Mouse (Mus musculus) small intestine, adult 2 months (tissue): ENCODE results near the gene Cabp4. TPM values are rescaled to one million over a fixed set of nuclear protein-coding genes. Genes with fewer than 3 reads are reported as not detected.

Experiments
- H3K27ac ChIP-seq: fragments of 200-500 bp; 2 replicates; pipeline ENCODE4 v1.5.1; 2012; ENCODE audit warnings: low read depth, low read length, control low read depth, inconsistent platforms; ENCODE audit not compliant: insufficient read depth
- H3K27me3 ChIP-seq: fragments of 200-500 bp; 2 replicates; pipeline ENCODE4 v1.6.1; 2012; ENCODE audit warnings: mild to moderate bottlenecking, moderate library complexity, low read length, inconsistent platforms; ENCODE audit not compliant: control insufficient read depth, insufficient read depth
- H3K36me3 ChIP-seq: fragments of 200-500 bp; 2 replicates; pipeline ENCODE4 v1.6.1; 2012; ENCODE audit warnings: mild to moderate bottlenecking, low read length, control low read depth, inconsistent platforms; ENCODE audit not compliant: control insufficient read depth, insufficient read depth
- H3K4me1 ChIP-seq: fragments of 200-500 bp; 2 replicates; pipeline ENCODE4 v1.6.1; 2012; ENCODE audit warnings: low read length, inconsistent platforms, mixed read lengths; ENCODE audit not compliant: control insufficient read depth, insufficient read depth, insufficient read length
- H3K4me3 ChIP-seq: fragments of 200-500 bp; 2 replicates; pipeline ENCODE4 v1.5.1; 2012; ENCODE audit warnings: low read depth, mild to moderate bottlenecking, control low read depth, inconsistent platforms, low read length, moderate library complexity
- CTCF ChIP-seq: fragments of 200-500 bp; IDR thresholded peaks from 2 replicates; pipeline ENCODE4 v1.5.1; 2012; ENCODE audit warnings: low read depth, mild to moderate bottlenecking, control low read depth, inconsistent platforms, low read length, moderate library complexity, mixed read lengths; ENCODE audit not compliant: insufficient replicate concordance, insufficient read length; ENCODE audit errors: extremely low read depth
- POLR2A ChIP-seq: fragments of 200-500 bp; IDR thresholded peaks from 2 replicates; pipeline ENCODE4 v1.6.1; 2012; ENCODE audit warnings: low read depth, mild to moderate bottlenecking, control low read depth, inconsistent platforms, low read length, moderate library complexity
- WGBS: fragments of 180-500 bp; shearing (Covaris S2); methylation state at CpG from one replicate; pipeline ENCODE4 v1.1.7; 2018; 5-methylcytosine and 5-hydroxymethylcytosine counted together
- polyA plus RNA-seq: library from polyadenylated mRNA; depleted of rRNA; stranded (reverse); fragments of >200 nt; gene quantifications from 2 replicates; pipeline ENCODE4 v1.2.3, GENCODE M21; 2012

Cabp4 gene
- polyA plus RNA-seq, 1 experiment: 0.42 TPM

DNA sequence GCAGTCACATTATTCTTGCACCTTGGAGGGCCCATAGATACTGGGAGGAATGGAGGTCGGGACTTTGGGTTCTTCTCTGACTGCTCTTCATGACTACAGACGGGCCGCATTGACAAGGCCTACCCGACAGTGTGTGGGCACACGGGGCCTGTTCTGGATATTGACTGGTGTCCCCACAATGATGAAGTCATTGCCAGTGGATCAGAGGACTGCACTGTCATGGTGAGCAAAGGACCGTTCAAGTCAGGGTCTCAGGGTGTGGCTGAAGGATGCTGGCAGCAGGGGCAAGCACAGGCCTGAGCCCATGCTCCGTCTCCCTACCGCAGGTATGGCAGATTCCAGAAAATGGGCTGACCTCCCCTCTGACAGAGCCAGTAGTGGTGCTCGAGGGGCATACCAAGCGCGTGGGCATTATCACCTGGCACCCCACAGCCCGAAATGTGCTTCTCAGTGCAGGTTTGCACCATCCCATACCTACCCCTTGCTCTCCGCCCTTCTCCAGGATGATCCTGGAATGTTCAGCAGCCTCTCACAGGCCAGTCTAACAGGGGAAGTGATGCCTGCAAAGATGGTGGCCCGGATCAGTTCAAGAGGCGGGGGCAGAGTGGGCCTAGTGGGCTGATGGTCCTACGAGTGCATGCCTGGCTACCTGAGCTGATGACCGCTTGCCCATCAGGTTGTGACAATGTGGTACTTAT is 6.1 kb upstream of the Cabp4 start:
- peaks cover 12% of the 10 kb centered on the region for H3K4me1 ChIP-seq
- H3K27ac ChIP-seq: peak overlapping the region; percentile 86
- peak overlapping the region; percentile 94 for H3K4me3 ChIP-seq
- no peak for TF ChIP-seq CTCF
- TF ChIP-seq POLR2A: no peak
- H3K36me3 ChIP-seq: peaks cover 40% of the 10 kb centered on the region
- WGBS: 84% methylated on average over 17 of the region's 17 CpGs
- H3K27me3 ChIP-seq: no peaks in the 10 kb centered on the region

DNA sequence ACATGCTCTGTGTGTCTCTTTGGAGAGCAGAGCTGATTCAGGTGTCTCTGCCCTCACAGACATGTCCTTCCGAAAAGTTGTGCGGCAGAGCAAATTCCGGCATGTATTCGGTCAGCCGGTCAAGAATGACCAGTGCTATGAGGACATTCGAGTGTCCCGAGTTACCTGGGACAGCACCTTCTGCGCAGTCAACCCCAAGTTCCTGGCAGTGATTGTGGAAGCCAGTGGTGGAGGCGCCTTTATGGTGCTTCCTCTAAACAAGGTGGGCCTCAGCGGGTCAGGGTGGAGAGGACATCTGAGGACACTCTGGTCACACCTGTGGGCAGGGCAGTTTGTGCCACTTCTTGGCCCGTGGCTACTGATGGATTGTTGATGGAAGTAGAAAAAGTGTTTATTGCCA is 5.5 kb upstream of the Cabp4 start:
- H3K27ac ChIP-seq: peak overlapping the region; percentile 86
- 40% methylated on average over 11 of the region's 11 CpGs for WGBS

DNA sequence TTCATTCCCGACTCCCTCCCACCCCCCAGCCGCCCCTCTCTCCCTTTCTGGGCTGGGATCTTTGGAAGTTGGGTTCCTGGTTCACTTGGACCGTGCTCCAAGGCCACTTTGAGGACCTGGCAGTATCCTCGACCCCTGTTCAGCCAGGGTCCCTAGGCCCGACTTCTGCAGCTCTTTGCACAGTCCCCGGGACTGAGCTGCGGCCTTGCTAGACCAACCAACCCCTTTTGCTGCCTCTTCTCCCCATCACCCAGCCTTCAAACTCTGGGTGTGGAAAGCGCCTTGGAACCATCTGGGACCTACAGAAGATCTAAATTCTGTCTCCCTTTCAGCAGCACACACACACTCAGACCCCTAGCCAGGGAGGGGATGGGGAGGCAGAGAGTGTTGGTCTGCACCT is 5.0 kb upstream of the Cabp4 start:
- TF ChIP-seq POLR2A (no peak), CTCF (no peak)
- H3K4me1 ChIP-seq: peaks cover 12% of the 10 kb centered on the region
- H3K36me3 ChIP-seq: peaks cover 40% of the 10 kb centered on the region
- H3K4me3 ChIP-seq: peak overlapping the region; percentile 94
- WGBS: under 1% methylated on average over 8 of the region's 8 CpGs
- H3K27me3 ChIP-seq: no peaks in the 10 kb centered on the region
- H3K27ac ChIP-seq: peak overlapping the region; percentile 86

More for the DNA sequence above, 5.5 kb upstream of the Cabp4 start:
- peak overlapping the region; percentile 94 for H3K4me3 ChIP-seq
- H3K27me3 ChIP-seq: no peaks in the 10 kb centered on the region
- H3K36me3 ChIP-seq: peaks cover 40% of the 10 kb centered on the region
- peaks cover 12% of the 10 kb centered on the region for H3K4me1 ChIP-seq
- TF ChIP-seq POLR2A: no peak
- TF ChIP-seq CTCF: no peak

DNA sequence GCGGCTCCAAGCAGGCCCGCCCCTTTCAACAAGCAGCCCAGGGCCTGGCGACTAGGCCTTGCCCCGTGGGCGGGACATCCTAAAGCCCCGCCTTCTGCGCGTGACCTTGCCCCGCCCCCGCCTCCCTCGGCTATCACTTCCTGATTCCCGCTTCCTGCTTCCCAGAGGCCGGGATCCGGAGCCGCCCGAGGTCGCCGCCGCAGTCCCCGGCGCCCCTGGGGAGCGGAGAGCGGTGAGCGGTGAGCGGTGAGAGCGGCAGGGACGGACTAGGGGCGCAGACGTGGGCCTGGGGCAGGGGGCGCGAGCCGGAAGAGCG is 4.6 kb upstream of the Cabp4 start, which contains the start of gene Coro1b:
Gene Coro1b, plus strand, starts transcription at position 129 of the 316 bp plus-strand sequence.
- peaks cover 12% of the 10 kb centered on the region for H3K4me1 ChIP-seq
- H3K27ac ChIP-seq: peak within 1 kb of the TSS; percentile 86
- WGBS: under 1% methylated on average over 33 of the region's 33 CpGs
- peaks cover 36% of the 10 kb centered on the region for H3K36me3 ChIP-seq
- peak within 1 kb of the TSS; percentile 94 for H3K4me3 ChIP-seq
- TF ChIP-seq CTCF: no peak
- TF ChIP-seq POLR2A: peak; percentile 98
- no peaks in the 10 kb centered on the region for H3K27me3 ChIP-seq

DNA sequence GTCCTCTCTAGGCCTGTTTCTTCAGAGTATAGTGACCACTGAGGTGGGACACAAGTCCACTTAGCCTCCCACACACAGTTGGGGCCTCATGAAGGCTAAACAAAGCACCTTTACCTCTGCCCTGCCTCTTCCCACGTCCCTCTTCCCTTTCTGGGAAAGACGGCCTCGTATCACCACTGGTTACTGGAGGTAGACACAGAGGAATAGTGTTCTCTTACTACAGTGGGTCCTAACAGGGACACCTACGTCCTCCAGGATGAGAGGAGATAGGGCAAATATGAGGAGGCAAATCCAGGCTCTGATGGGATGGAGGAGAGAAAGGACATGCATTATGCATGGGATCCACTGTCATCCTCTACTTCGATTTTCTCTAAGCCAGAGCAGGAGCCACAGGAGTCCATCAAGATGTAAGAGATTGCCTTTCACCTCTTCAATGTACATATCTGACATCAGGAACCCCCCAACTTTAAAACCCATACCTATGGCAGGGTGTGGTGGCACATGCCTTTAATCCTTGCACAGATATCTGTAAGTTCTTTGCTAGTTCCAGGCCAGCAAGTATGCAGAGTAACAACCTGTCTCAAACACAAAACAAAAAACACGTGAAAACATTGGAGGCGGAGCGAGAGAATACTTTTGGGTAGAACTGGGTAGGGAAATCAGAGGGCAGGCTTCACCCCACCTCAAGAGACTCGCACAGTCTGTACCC is 4.1 kb upstream of the Cabp4 start:
- no peak for TF ChIP-seq POLR2A
- TF ChIP-seq CTCF: no peak
- Histone ChIP-seq H3K4me3 (peak overlapping the region; percentile 94), H3K4me1 (peaks cover 12% of the 10 kb centered on the region), H3K27me3 (no peaks in the 10 kb centered on the region), H3K36me3 (peaks cover 31% of the 10 kb centered on the region), H3K27ac (no peak overlapping the region)
- 40% methylated on average over 9 of the region's 9 CpGs for WGBS

DNA sequence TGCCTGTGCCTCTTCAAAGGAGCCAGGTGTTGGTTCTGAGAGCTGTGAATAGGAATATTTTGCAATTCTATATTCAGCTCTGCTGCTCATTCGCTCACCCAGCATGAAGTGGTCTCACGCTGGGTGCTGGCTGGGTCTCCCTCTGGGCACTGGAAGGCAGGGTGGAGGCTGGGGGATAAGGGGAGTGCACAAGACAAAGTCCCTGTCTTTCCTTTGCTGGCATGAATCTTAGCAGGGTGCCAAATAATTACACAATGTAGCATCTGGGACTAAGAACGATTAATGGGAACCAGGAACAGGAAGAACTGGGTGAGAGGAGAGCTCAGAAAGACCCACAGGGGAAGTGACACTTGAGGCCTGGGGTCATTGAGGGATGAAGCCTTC is 3.2 kb upstream of the Cabp4 start:
- H3K36me3 ChIP-seq: peaks cover 22% of the 10 kb centered on the region
- H3K4me3 ChIP-seq: no peak overlapping the region
- TF ChIP-seq CTCF: no peak
- no peak for TF ChIP-seq POLR2A
- H3K4me1 ChIP-seq: peaks cover 12% of the 10 kb centered on the region
- H3K27me3 ChIP-seq: no peaks in the 10 kb centered on the region
- H3K27ac ChIP-seq: peak overlapping the region; percentile 2; the same call in 1 of the 2 replicates
- 77% methylated on average over 3 of the region's 3 CpGs for WGBS

DNA sequence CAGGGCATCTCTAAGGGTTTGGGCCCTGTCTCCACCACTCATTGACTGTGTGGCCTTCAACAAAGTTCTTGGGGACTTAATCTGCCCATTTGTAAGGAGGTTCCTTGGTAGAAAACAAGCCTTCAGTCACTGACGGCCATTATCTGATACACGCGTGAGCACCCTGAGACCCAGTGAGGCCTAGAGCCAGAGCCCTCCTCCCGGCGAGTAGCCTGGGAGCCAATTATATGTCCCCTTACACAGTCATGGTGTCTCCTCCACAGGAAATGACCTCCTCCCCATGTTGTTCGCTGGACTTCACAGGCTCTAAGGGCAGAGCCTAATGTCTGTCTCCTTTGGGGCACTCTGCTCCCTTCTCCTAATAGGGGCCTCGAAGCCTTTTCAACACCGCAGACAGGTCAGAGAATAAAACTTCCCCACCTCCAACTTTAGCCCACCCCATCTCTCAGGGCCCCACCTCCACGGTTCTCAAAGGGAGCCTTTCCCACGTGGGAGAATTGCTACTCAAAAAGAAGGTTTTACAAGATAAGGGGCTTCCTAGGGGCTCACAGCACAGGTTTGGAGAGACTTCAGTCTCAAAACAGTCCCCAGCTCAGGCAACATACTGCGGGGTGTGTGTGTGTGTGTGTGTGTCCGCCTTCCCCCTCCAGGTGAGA is 2.7 kb upstream of the Cabp4 start:
- WGBS: 86% methylated on average over 12 of the region's 12 CpGs
- H3K27ac ChIP-seq: peak overlapping the region; percentile 2; the same call in 1 of the 2 replicates
- TF ChIP-seq CTCF: no peak
- TF ChIP-seq POLR2A: no peak
- H3K36me3 ChIP-seq: peaks cover 18% of the 10 kb centered on the region
- H3K27me3 ChIP-seq: no peaks in the 10 kb centered on the region
- H3K4me3 ChIP-seq: no peak overlapping the region
- peaks cover 12% of the 10 kb centered on the region for H3K4me1 ChIP-seq
